Mouse (Mus musculus) kidney, adult 8-10 months (tissue): ENCODE data around the gene Gm11567.
"Not testable (repeated sequence)": the region's sequence is repeated elsewhere in the genome, so short reads cannot be mapped to it uniquely, and the experiment has no call there.

Source experiments
- DNase-seq, 2 experiments: peaks; one replicate each; pipeline ENCODE4 v3.0.0; 2022

Gene Gm11567

DNA sequence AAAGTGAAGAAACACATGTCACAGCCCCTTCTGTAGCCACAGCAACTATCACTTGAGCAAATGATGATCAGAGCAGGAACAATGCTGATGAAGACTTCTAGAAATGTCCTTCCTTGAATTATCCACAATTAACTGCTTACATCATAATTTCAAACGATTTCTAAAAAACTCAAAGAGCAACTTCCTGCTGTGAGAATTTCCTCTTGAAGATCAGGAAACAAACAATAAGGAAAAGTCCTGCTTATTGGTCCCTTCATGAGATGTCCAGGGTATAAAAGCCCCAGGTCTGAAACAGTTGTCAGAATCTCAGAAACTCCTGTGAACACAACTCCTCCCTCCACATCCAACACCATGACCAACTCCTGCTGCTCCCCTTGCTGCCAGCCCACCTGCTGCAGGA lies at the start of gene Gm11567:
TSS of gene Gm11567 (plus strand) at position 301 of the 400 bp plus-strand sequence.
- DNase-seq, result not testable (repeated sequence)

DNA sequence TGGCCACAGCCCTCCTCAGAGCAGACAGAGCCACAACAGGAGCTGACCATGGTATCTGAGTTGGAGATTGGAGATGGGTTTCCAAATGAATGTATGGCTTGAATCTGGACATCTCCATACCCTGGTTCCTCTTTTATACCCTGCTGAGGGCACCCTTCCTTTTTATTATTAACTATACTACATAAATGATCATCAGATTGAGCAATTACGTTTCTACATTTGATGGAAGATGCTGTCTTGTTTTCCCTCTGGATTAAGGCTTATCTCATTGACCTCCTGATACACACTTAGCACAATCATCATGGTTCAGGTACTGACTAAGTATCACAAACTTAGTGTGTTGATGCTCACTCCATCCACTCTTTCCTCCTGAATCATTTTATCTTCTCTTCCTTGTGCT lies 41.0 kb upstream of the Gm11567 start, which contains the start of gene 2300003K06Rik:
TSS of gene 2300003K06Rik (minus strand) at position 101 of the 400 bp plus-strand sequence.
- DNase-seq, result no peak

DNA sequence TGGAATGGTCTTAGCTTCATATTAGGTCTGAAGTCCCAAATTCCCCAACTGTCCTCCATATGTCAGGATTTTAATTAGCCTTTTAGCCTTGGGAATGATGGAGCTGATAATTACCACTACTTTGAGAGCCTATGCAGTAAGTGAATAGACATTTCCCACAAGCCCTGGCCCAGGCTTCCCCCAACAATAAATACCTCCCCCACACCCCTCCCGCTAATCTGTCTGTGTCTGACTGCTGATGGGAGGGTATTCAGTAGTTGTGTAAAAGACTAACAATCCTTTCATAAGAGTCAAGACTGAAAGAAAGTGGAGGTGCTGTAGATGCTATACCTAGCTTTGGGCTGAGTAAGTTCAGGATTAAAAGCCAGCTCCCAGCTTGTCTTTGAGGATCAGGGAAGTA lies 36.8 kb upstream of the Gm11567 start:
- DNase-seq, result no peak

DNA sequence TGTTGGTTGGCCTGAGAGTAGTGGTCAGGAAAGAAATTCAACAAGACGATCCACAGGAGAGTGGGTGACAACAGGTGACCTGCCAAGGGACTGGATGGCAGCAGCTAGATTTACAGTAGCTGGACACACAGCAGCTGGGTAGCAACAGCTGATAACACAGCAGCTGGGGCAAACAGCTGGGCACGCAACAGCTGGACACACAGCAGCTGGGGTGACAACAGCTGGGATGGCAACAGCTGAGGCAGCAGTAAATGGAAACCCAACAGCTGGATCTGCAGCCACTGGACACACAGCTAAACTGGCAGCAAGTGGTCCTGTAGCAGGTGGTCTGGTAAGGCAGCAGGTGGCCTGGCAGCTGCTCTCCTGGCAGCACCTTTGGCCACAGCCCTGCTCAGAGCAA lies 32.2 kb upstream of the Gm11567 start:
- DNase-seq, result no peak

DNA sequence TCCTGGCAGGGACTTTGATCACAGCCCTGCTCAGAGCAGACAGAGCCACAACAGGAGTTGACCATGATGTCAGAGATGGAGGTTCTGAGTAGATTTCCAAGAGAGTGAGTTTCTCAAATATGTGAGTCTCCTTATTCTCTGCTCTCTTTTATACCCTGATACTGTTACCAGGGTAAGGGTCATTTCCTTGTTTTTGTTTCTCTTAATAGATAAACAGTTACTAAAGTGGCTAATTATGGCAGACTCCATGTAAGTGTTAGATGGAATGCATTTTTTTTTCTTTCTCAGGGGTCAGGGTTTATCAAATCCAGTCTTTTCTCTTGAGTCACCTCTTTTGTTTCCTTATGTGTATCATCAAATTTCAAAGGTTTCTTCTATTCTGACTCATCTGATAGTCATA lies 27.5 kb upstream of the Gm11567 start, which contains the start of gene Krtap4-16:
TSS of gene Krtap4-16 (minus strand) at position 101 of the 400 bp plus-strand sequence.
- DNase-seq, result no peak

DNA sequence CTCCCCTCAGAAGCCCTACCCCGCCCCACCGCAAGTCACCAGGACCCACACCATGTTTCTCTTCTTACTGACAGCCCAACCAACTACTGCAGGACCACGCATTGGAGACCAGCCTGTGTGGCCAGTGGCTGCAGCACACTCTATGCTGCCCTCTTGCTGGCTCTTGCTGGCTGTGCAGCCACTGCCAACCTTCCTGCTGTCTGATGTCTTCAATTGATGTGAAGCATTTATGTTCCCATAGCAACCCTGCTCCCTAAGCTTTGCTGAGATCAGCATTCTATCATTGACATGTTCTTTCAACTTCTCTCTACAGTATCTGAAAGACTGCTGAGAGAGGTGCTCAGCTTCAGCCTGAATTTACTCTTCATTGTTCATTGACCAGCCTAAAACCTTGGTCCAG lies 24.9 kb upstream of the Gm11567 start:
- DNase-seq, result no peak

DNA sequence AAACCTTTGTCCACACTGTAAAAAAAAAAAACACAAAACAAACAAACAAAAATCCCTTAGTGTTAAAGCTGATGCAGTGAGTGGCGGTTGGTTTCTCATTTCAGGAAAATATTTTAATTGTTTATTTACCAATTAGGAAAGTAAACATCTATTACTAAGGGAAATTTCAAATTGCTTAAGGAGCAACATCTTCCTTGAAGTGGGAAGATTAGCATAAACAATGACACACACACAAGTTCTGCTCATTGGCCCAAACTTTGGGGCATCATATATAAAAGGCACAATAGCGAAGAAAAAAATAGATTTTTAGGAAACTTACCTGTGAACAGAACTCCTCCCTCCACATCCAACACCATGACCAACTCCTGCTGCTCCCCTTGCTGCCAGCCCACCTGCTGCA lies 21.4 kb upstream of the Gm11567 start, which contains the start of gene Gm11568:
TSS of gene Gm11568 (plus strand) at position 301 of the 400 bp plus-strand sequence.
- no peak for DNase-seq

DNA sequence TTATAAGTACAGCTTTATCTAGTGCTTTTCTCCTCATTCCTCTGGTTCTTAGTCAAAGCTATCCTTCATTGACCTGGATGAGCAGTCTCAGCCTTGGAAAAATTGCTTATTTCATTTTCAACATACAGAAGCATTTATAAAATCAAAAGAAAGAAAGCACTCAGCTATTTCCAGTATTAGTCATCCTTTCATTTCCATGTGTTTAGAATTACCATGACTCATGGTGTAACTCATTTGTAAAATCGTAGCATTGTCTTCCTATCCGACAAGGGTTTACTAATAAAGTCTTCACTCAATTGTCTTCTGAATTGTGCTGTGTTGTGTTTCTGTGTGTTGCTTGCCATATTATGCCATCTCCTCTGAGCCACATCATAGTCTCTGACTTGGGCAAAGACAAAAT lies 20.2 kb upstream of the Gm11567 start:
- no peak for DNase-seq

DNA sequence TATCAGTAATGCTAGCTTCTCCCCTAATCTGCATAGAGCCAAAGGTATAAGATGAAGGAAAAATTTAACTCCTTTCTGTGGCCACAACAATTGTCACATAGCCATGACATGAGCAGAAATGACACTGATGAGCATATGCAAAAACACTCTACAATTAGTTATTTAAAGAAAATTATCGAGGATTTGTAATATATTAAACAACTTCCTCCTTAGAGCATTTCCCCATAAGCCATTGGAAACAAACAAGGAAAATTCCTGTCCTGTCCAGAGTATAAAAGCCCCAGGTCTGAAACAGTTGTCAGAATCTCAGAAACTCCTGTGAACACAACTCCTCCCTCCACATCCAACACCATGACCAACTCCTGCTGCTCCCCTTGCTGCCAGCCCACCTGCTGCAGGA lies 14.8 kb upstream of the Gm11567 start, which contains the start of gene Gm11559:
TSS of gene Gm11559 (plus strand) at position 301 of the 400 bp plus-strand sequence.
- not testable (repeated sequence) for DNase-seq

DNA sequence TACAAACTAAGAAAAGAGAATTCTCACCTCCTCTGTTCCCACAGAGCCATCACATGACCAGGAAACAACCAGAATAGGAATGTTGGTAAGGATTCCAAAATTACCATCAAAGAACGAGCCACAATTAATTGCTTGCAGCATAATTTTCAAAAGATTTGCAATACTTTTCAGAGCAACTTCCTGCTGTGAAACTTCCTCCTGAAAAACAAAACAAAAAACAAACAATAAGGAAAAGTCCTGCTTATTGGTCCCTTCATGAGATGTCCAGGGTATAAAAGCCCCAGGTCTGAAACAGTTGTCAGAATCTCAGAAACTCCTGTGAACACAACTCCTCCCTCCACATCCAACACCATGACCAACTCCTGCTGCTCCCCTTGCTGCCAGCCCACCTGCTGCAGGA lies 5.9 kb upstream of the Gm11567 start, which contains the start of gene Krtap9-1:
TSS of gene Krtap9-1 (plus strand) at position 301 of the 400 bp plus-strand sequence.
- DNase-seq, result not testable (repeated sequence)

DNA sequence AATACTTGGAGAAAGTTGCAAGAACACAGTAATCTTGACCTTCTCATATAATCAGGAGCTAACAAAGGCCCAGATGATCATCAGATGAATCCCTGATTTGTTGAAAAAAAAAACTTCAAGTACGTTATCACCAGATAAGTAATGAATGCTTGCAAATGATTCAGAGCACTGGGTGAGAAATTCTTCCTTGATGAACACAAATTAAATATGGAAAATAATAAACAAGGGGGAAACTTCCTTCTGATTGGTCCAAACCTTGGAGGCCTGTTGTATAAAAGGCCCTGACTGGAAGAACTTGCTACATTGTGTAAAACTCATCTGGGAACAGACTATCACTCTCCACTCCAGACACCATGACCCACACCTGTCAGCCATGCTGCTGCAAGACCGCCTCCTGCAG lies 28.6 kb downstream of the Gm11567 start, which contains the start of gene Krtap31-1:
TSS of gene Krtap31-1 (plus strand) at position 301 of the 400 bp plus-strand sequence.
- no peak for DNase-seq

DNA sequence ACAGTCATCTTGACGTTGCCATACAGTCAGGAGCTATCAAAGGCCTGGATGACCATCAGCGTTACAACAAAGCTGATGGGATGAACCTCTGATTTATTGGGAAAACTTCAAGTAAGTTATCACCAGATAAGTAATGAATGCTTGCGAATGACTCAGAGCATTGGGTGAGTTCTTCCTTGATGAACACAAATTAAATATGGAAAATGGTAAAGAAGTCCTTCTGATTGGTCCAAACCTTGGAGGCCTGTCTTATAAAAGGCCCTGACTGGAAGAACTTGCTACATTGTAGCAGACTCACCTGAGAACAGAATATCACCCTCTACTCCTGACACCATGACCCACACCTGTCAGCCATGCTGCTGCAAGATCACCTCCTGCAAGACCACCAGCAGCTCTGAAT lies 35.5 kb downstream of the Gm11567 start, which contains the start of gene Gm11565:
TSS of gene Gm11565 (plus strand) at position 301 of the 400 bp plus-strand sequence.
- no peak for DNase-seq
